Mouse (Mus musculus) cerebellum, adult (tissue): Measurements from ENCODE around the gene Cask.

Experiments
- ATAC-seq: cut with Nextera tagmentation; 2 replicates; pipeline ENCODE4 v1.9.2; 2017; ENCODE audit warnings: mild to moderate bottlenecking, moderate library complexity, mixed read lengths; ENCODE audit not compliant: insufficient number of reproducible peaks, low FRiP score, low TSS enrichment

Gene Cask

DNA sequence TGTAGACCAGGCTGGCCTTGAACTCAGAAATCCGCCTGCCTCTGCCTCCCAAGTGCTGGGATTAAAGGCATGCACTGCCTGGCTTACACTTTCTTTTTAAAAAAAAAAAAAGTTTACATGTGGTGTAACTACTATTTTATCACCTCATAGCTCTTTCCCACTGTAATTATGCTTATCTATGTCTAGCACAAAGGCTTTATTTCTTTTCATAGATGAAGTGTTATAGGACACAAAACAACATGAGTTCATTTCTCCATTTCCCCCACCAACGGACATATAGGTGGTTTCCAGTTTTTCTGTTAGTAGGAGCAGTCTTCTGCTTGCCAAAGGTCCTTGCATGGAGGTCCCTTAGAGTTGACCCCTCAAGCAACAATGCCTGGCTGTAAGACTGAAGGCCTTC, 199.3 kb downstream of the Cask start:
- ATAC-seq = no peak

DNA sequence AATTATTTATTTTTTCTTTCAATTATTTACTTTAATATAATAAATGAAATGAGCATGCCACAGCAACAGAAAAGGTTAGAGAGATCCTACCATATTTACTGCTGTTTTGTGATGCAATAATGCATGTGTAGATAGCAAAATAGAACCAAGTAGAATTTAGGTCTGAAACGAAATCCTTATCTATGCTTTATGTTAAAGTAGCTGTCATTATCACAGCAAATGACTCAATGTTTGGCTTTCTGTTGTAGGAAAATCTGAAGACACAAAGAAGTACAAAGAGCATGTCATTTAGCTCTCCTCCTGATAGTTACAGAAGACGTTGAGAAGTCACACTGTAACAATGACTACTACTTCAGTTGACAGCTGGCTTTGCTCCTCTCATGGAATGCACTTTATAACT, 212.3 kb downstream of the Cask start:
- no peak for ATAC-seq

DNA sequence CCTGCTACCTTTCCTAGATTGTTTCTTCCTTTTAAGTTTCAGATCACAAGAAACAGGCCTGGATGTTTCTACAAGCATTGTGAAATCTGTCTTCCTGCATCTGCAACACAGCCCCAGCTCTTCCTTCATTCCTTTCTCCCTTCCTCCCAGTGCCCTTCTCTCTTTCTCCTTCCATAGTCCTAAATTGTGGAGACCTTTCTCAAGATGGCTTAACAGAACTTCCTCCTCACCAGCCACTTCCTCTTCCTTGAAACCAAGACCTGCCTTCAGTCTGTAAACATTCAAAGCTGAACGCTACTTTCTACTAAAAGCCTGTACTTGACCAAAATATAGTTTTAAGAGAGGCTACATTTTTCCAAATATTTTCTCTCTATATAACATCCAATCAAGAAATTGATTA, 214.8 kb downstream of the Cask start:
- no peak for ATAC-seq

DNA sequence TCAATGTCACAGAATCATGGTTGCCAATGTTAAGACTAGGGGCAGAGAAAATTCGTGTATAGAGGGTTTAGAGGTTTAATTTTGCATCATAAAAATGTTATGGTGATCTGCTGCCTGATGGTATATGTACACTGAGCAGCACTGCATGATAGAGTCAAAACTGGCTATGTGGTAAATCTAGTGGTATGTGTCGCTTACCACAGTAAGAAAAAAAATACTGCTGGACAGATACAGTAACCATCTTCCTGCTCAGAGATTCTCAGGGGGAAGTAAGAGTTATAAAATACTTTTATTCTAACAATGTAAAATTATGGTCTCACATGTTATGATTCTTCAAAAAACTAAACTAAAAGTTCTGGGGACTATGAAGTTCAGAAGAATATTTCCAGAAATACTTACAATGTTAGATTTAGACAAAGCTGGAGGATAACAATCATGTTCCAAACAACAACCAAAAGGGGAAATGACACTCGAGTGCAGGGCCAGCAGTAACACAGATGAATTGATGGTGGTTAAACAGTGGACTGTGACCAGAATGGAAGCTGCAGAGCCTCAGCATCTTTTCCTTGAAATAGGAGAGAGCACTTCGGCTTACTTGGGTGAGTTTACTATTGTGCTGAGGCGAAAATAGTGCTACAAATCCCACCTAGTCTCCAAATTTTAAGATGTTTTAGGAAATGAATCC, 219.4 kb downstream of the Cask start, which contains the start of gene Gpr34:
TSS of gene Gpr34 (plus strand) at position 491 of the 685 bp plus-strand sequence.
- ATAC-seq = no peak

DNA sequence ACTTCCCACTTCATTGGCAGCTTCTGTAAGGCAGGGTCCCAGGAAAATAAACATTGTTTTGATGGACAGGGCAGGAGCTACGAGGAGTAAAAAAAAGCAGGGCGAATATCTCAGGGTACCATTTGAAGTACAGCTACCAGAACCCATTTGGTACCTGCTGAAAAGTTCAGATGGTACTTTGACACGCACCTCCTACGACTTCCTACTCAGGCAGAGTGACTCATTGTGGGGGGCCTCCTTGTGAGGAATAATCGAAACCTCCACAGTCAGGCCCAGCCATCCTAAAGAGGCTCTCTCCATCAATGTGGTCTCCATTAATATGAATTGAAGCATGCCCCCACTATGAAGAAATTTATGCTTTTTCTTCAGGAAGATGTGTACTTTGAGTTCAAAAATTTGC, 228.5 kb downstream of the Cask start:
- no peak for ATAC-seq

DNA sequence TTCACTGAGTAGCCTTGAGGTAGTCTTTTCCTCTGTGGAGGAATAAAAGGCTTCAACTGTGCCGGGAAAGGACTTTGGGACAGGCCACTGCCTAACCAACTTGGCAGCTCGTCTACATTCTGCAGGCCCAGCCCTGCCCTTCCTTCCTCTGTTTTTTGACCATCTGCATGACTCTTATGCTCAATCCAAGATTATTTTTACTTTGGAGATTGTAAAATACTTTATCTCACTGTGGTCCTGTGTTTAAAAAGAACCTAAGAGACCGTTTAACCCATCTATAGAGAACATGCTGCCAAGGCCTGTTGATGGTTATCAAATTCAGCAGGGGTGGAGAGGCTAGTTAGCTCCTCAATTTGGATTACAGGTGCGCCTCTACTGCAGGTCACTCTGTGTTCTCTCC, 229.7 kb downstream of the Cask start:
- ATAC-seq = no peak

DNA sequence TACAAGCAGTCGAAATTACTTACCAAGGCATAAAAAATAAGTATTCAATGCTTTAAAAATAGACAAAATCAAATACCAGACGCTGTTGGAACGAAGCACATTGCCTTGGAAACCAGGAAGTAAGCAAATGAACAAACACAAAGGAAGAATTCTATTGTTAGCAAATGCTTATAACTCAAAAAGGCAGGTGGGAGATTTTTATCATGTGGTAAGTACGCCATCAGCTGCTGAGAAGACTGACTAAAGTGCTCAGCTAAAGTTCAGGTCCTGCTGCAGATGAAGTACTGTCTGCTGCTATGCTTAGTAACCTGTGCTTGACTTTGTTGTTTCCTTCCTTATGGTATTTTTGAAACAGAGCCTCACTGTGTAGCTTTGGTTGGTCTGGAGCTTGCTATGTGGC, 232.7 kb downstream of the Cask start:
- ATAC-seq = no peak

DNA sequence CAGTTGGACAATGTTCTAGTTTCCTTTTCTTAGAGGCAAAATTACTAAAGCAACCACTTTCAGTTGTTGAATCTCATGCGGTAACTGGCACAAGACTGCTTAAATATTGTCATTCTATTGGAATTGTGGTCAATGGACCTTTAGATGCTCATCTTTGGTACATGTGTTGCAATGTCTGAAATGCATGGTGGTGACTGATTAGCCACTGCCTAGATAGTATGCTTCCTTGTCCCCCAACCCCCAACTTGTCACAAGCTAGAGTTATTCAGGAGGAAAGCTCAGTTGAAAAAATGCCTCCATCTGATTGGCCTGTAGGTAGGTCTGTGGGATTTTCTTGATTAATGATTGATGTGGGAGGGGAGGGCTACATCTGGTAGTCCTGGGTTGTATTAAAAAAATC, 233.9 kb downstream of the Cask start:
- ATAC-seq = no peak

DNA sequence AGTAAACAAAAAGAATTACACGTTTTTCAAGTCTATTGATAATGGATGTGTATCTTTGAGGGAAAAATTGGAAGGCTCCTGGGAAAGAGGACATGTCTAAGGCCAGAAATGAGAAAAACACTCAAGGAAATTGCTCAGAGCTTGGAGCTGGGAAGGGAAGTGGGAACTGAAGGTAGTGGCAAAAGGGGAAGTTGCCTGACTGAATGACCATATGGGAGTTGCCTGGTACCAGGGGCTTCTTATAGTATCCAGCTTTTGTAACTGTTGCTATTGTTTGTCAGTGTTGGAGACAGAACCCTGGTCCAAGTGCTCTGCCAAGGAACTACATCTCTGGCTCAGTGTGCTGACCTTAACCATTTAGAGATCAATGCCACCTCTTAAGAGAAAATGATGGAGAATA, 234.4 kb downstream of the Cask start:
- no peak for ATAC-seq

DNA sequence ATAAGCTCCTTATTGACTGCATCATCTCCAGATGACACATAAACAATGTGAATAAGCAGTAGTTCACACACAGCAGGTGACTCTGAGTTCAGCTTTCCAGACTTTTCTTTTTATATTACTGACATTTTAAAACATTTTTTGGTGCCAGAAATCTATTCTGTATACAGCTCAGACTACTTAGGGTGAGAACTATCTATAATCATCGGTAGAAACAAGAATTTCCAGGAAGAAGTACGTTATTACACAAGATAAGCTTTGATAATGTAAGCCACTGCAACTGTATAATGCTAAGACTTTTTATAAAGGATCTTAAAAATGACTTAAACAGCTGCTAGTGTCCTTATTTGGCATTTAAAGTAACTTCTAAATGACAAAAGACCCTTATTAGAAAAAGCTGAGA, 239.1 kb downstream of the Cask start:
- ATAC-seq = no peak

DNA sequence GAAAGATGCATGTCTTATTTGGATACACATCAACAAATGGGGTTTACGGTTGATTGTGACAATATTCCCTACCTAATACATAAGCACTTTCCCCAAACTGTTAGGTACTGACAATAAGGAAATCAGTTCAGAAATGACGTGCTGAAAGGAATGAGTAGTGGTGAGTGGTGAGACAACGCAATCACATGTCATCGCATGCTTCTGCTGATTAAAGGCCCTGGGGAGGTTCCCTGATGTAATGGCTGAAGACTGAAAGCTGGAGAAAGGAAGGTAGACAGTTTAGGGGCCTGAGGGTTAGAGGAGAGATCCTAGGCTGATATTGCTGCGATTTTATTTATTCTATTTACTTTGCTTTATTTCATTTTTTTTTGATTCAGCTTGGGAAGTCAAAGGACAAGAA, 240.1 kb downstream of the Cask start:
- no peak for ATAC-seq

DNA sequence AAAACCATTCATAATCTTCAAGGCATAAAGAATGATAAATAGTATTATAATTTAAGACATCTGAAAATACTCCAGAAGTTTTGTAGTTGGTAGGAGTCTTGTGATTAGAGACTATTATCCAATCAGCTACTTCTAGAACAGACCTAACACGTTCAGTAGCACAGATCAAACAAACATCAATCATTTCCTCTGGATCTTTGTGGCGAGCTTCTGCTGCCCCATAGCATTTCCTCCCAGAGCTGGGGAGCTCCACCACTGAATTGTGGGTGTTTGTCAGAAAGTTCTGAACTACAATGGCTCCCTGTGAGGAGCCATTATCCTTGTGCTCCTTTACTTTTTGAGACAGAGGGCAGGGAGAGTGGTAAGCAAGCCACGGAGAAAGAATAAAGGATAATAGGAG, 243.4 kb downstream of the Cask start:
- no peak for ATAC-seq

DNA sequence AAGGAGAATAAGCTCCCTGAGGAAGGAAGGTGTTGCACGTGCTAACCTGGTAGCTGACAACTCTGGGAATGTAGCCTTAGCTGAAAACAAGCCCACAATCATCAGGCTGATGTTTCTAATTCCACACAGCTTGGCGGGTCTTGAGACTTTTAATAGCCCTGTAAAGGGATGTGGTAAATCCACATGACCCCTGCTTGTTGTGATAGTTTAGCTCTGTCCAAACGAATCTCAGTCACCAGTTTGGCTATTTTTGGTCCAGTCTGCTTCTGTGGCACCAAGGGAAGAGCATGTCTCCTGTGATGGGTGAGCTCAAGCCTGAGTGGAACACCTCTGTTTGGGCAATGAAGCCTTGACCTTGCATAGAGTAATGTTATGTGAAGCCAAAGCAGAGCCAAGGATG, 244.4 kb downstream of the Cask start:
- ATAC-seq = no peak

DNA sequence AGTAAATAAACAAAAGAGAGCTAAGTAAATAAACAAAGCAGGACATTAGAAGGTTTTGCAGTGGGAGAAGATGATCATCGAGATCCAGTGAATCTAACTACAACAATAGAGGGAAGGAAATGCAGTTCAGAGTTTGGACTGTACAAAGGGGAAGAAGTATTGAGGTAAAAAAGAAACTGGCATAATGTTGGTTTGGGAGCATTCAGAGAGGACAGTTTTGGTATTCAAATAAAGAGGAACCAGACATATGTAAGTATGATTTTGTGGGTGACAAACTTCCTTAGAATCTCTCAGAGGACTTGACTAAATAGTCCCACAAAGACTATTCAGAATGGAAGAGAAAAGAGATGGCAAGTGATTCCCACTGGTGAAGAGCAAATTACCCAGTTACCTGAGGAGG, 251.2 kb downstream of the Cask start:
- ATAC-seq = no peak

DNA sequence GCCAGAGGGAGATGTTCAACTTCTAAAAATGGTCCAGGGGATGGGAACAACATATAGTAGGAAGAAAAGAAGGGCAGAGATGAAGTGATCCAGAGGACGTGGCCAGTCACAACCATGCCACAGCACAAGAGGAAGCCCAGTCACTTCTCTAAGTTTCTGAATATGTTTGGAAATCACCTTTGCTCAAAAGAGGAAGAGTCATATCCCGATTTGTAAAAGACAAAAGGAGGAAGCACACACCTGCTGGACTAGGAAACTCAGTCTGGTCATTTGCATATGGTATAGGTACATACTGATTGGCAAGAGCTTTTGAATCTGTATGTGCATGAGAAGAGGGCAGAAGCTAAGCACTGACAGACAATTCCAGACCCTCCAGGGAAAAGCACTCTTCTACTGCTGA, 251.8 kb downstream of the Cask start:
- no peak for ATAC-seq

DNA sequence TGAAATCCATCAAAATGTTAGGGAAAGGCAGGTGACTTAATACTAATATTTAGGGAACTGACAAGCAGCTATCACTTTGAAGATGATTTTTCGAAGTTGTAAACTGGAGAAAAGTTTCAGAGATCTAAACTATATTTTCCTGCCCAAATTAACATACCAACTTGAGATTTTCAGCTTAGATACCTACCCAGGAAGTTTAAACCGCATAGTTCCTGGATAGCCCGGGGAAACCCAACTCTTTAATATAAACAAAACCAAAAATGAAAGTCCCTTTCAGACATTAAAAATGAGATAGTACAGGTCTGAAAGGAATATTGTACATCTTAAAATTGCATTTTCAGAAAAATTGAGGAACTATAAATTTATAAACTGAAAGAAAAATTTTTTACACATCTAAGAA, 273.5 kb downstream of the Cask start:
- no peak for ATAC-seq

DNA sequence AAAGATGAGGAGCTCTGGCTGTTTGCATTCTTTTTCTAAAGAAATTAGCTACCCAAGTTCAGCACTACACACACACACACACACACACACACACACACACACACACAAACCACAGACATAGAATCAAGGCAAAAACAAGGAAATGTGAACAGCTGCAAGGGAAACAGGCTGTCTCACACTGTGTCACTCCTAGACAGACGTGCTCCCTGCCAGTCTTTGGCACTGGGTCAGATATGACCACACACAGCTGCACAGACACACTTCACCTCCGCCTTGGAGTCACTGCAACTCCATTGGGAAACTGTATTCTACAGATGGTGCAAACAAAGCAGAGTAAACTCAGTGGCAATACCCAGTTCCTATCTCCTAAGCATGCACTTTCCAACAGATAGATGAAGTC, 274.6 kb downstream of the Cask start:
- ATAC-seq = no peak

DNA sequence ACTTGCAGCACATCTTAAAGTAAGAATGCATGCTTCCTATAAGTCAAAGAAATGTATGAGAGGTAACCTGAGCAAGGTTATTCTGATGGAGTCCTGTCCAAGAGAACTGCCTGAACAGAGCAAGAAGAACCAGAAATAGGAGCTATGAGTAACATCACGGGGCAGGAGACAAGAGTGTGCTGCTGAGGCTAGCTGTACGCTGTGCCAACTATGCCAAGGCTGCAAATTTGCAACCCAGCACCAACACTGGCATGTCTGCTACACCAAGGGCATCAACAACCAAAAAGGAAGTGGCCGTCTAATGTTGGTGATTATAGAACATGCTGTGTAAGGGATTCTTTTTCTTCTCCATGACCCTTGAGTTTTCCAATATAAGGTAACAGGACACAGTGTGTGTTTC, 276.3 kb downstream of the Cask start:
- ATAC-seq = no peak

DNA sequence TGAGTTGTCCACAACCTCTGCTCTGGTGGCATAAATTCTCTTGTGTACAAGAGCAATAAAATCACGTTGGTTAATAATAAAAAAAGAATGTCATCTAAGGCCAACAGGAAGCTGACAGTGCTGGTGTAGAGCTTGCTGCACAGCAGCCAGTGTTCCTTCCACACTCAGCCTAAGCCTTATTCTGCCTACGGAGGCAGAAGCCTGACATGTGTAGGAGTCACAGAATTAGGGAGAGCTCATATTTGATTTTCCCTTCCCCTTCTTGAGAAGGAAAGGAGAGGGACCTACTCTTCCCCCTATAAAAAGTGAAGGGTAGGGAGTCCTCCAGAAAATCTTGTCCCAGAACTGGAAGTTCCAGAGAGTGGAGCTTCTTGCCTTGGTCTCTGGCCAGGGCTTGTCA, 276.9 kb downstream of the Cask start:
- no peak for ATAC-seq

DNA sequence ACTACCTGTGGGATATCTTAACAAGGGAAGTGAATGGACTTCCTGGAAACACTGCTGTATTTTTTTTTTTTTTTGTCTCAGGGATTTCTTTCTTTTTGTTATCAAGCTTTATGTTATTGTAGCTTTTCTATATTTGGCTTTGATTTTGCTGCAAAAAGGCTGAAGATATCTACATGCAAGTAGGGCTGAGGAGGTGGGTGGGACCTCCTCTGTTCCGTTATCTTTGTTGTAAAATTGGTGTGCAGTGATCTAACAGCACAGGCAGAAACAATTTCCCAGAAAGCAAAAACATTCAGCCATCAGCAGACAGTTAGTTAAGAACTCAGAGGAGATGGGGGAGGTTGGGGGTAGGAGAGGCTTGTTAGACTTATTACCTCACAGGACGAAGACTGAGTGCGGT, 296.7 kb downstream of the Cask start:
- no peak for ATAC-seq

DNA sequence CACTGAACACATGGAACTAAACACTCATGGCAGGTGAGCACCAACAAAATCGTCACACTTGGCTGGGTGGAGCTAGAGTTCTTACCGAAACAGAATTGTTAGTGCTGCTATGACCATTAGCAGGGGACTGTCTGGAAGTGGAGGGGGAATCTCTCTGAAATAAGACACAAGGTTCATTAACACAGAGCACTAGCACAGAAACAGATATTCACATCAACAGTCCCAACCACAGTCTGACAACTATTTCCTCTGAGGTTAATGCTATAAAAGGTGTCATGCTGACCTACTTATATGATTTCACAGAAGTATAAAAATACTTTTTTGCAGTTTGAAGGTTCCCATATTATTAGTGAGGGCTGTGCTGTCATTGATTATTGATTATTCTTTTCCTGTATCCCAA, 298.9 kb downstream of the Cask start:
- ATAC-seq = no peak

DNA sequence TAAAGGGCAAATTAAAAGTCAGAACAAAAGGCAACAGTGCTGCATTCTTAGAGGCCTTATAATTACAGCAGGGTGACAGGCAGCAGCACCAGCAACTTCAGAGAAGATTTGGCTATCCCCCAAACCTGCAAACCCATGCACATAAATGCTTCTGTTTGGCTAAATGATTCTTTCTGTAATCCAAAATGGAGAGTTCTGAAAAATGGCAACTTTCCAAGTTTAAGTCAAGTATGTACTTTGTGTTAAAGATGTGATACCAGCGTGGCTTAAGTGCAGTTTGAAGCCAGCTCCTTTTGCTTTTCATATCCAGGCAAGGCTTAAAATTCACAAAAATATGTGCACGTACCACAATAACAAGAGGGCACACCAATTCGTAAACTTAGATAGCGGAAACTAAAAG, 299.6 kb downstream of the Cask start:
- no peak for ATAC-seq

DNA sequence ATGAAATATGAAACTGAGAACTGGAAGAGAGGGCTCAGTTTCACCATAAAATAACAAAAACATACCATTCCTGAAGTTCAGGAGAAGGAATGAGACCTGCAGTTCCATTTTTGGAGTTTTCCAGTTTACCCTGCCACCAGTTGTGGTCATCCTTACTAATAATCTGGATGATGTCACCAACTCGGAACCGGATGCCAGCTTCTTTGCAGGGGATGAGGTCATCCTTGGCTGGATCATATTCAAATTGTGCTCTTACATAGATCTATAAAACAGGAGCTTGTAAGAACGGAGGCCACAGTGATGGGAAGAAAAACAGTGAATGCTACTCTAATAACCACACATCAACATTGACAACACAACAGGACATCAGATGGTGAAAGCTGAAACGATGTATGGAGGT, 302.1 kb downstream of the Cask start:
- ATAC-seq = no peak
